Mouse (Mus musculus): Measurements from ENCODE around the gene 2410131K14Rik. TPM values are rescaled to one million over a fixed set of nuclear protein-coding genes. Genes with fewer than 3 reads are reported as not detected.

The 2410131K14Rik gene
- polyA plus RNA-seq, 1 experiment from 2014 or later = 5.7 TPM

DNA sequence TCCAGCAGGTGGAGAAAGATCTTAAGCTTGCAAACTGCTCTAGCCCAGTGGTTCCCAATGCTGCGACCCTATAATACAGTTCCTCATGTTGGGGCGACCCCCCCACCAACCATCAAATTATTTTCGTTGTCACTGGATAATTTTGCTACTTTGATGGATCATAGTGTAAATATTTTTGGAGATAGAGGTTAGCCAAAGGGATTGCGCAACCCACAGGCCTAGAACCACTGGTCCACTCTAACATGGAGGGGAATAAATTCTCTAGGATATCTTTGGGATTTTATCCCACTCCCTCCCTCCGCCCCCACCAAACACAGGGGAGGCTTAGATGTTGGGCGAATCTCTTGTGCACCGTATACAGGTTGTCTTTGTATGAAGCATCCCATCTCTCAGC lies 49.8 kb downstream of the 2410131K14Rik start:
- ATAC-seq (ENCODE audit: insufficient number of reproducible peaks, insufficient read depth, low FRiP score, low read depth) = no peak
- Histone ChIP-seq H3K36me3 (ENCODE audit: control insufficient read depth, insufficient read depth, low read length) (no peaks in the 10 kb centered on the region), H3K4me3 (ENCODE audit: control insufficient read depth in 1 of 2, insufficient read depth in 1 of 2, low read depth in 1 of 2, low read length in 2 of 2) (no peak overlapping the region), H3K4me1 (ENCODE audit: control insufficient read depth in 2 of 2, insufficient read depth in 2 of 2, low read length in 2 of 2) (peaks cover 18 to 28% of the 10 kb centered on the region in 2 experiments), H3K27ac (replicated peaks in 1 of 2; ENCODE audit: control insufficient read depth in 1 of 2, insufficient read depth in 1 of 2, low read depth in 2 of 2, low read length in 2 of 2) (peak overlapping the region; percentile 70 to 76; a peak in 3 of 4 replicates), H3K27me3 (ENCODE audit: control insufficient read depth, insufficient read depth, low read length) (no peaks in the 10 kb centered on the region), H3K9ac (ENCODE audit: low read length) (no peak overlapping the region), H3K4me2 (ENCODE audit: low read length) (peak overlapping the region; percentile 61; the same call in 1 of the 2 replicates), H3K9me3 (ENCODE audit: control insufficient read depth, low read length) (no peaks in the 10 kb centered on the region)
- WGBS = 85% methylated on average over 7 of the region's 7 CpGs

DNA sequence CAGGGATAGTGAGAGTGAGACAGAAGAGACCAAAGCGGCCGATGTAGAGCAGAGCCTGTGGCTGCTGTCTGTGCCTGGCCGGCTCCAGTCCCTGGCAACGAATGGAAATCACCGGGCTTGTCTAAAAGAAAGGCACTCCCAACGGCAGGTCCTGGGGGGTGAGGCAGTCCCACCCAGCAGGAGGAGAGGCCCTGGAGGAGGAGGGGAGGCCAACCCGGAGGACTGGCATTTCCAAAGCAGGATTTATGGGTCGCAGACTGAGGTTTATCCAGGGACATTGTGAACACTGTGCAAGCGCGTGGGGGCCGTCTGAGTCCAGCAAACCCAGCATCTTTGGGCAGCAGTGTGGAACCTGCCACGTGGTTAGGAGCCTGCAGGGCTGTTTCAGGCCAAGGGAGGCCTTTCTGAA lies 52.3 kb downstream of the 2410131K14Rik start:
- WGBS = 21% methylated on average over 12 of the region's 12 CpGs

GRCm38 (mm10) chr5:118299720-118300400 lies 54.8 kb downstream of the 2410131K14Rik start:
- Histone ChIP-seq H3K36me3 (ENCODE audit: control insufficient read depth, insufficient read depth, low read length) (no peaks in the 10 kb centered on the region), H3K9ac (ENCODE audit: low read length) (no peak overlapping the region), H3K27me3 (ENCODE audit: control insufficient read depth, insufficient read depth, low read length) (no peaks in the 10 kb centered on the region), H3K4me2 (ENCODE audit: low read length) (no peak overlapping the region), H3K4me3 (ENCODE audit: control insufficient read depth in 1 of 2, insufficient read depth in 1 of 2, low read depth in 1 of 2, low read length in 2 of 2) (no peak overlapping the region), H3K4me1 (ENCODE audit: control insufficient read depth in 2 of 2, insufficient read depth in 2 of 2, low read length in 2 of 2) (peaks cover 9 to 16% of the 10 kb centered on the region in 2 experiments), H3K9me3 (ENCODE audit: control insufficient read depth, low read length) (no peaks in the 10 kb centered on the region), H3K27ac (replicated peaks in 1 of 2; ENCODE audit: control insufficient read depth in 1 of 2, insufficient read depth in 1 of 2, low read depth in 2 of 2, low read length in 2 of 2) (no peak overlapping the region)
- no peak for ATAC-seq (ENCODE audit: insufficient number of reproducible peaks, insufficient read depth, low FRiP score, low read depth)
- 83% methylated on average over 11 of the region's 11 CpGs for WGBS

More for the DNA sequence above, 52.3 kb downstream of the 2410131K14Rik start:
- peak overlapping the region; percentile 30 for H3K4me2 ChIP-seq (ENCODE audit: low read length)
- H3K27me3 ChIP-seq (ENCODE audit: control insufficient read depth, insufficient read depth, low read length) = no peaks in the 10 kb centered on the region
- no peaks in the 10 kb centered on the region for H3K9me3 ChIP-seq (ENCODE audit: control insufficient read depth, low read length)
- H3K36me3 ChIP-seq (ENCODE audit: control insufficient read depth, insufficient read depth, low read length) = no peaks in the 10 kb centered on the region
- H3K4me3 ChIP-seq (ENCODE audit: control insufficient read depth in 1 of 2, insufficient read depth in 1 of 2, low read depth in 1 of 2, low read length in 2 of 2) = no peak overlapping the region
- H3K9ac ChIP-seq (ENCODE audit: low read length) = no peak overlapping the region
- no peak overlapping the region for H3K27ac ChIP-seq (replicated peaks in 1 of 2; ENCODE audit: control insufficient read depth in 1 of 2, insufficient read depth in 1 of 2, low read depth in 2 of 2, low read length in 2 of 2)
- ATAC-seq (ENCODE audit: insufficient number of reproducible peaks, insufficient read depth, low FRiP score, low read depth) = no peak
- peaks cover 18 to 28% of the 10 kb centered on the region in 2 experiments for H3K4me1 ChIP-seq (ENCODE audit: control insufficient read depth in 2 of 2, insufficient read depth in 2 of 2, low read length in 2 of 2)

DNA sequence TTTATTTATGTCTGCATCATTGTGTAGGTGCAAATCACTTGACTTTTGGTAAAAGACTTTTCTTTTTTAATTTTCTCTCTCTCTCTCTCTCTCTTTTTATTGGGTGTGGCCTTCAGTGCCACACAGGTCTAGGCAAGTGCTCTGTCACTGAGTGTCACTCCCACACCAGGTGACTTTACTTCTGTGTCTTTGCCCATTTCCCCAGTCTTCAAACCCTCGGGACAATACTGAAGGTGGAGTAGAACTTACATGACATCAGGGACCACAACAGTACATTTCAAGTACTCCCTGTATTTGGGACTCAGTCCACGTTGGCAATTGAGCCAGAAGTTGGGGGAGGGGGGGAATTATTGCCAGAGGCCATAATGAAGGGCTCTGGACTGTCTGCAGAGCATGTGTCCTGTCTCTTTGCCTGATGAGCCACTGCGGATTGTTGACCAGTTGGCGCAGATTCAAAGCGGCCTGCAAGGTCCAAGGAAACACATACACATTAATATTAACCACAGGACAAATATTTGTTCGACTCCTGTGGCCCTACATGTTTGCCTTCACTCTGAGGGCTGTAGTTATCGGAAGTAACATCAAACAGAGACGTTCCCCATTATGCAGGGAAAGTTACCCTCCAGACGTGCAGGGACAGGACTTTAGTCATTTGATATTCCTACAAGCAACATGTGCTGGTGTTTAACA lies 57.6 kb downstream of the 2410131K14Rik start:
- H3K4me2 ChIP-seq (ENCODE audit: low read length) = no peak overlapping the region
- no peaks in the 10 kb centered on the region for H3K36me3 ChIP-seq (ENCODE audit: control insufficient read depth, insufficient read depth, low read length)
- WGBS = 73% methylated on average over 9 of the region's 9 CpGs
- ATAC-seq (ENCODE audit: insufficient number of reproducible peaks, insufficient read depth, low FRiP score, low read depth) = no peak
- no peak overlapping the region for H3K9ac ChIP-seq (ENCODE audit: low read length)
- peaks cover 2% of the 10 kb centered on the region in 2 experiments; a peak in 3 of 4 replicates for H3K4me1 ChIP-seq (ENCODE audit: control insufficient read depth in 2 of 2, insufficient read depth in 2 of 2, low read length in 2 of 2)
- H3K4me3 ChIP-seq (ENCODE audit: control insufficient read depth in 1 of 2, insufficient read depth in 1 of 2, low read depth in 1 of 2, low read length in 2 of 2) = no peak overlapping the region
- H3K27me3 ChIP-seq (ENCODE audit: control insufficient read depth, insufficient read depth, low read length) = no peaks in the 10 kb centered on the region
- H3K9me3 ChIP-seq (ENCODE audit: control insufficient read depth, low read length) = no peaks in the 10 kb centered on the region
- H3K27ac ChIP-seq (replicated peaks in 1 of 2; ENCODE audit: control insufficient read depth in 1 of 2, insufficient read depth in 1 of 2, low read depth in 2 of 2, low read length in 2 of 2) = no peak overlapping the region

DNA sequence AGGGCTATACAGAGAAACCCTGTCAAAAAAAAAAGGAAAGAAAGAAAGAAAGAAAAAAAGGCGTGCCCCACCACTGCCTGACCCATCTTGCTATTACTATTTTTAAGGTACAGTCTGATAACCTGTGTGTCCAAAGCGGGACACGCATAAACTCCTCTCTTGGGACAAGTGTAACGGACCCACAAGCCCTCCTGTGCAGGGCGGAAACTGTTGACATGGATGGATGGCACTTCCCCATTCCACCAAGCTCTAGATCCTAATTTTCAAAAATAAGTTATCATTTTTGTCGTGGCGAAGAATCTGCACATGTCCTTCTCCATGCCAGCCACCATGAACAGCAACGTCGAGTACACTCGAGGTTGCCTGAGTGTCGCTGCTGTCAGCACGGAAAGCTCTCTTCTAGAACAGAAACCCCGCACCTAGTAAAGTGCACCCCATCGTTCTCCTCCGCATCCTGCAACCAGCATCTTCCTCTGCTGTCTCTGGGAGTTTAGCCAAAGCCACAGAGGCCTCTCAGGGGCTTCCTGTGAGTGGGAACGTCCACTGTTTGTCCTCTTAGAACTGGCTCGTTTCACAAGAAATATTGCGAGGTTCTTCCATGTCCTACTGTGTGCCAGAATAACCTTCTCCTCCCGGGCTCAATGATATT lies 60.1 kb downstream of the 2410131K14Rik start:
- WGBS = 79% methylated on average over 19 of the region's 19 CpGs
- H3K9ac ChIP-seq (ENCODE audit: low read length) = no peak overlapping the region
- no peaks in the 10 kb centered on the region for H3K9me3 ChIP-seq (ENCODE audit: control insufficient read depth, low read length)
- no peak overlapping the region for H3K27ac ChIP-seq (replicated peaks in 1 of 2; ENCODE audit: control insufficient read depth in 1 of 2, insufficient read depth in 1 of 2, low read depth in 2 of 2, low read length in 2 of 2)
- no peak overlapping the region for H3K4me3 ChIP-seq (ENCODE audit: control insufficient read depth in 1 of 2, insufficient read depth in 1 of 2, low read depth in 1 of 2, low read length in 2 of 2)
- ATAC-seq (ENCODE audit: insufficient number of reproducible peaks, insufficient read depth, low FRiP score, low read depth) = no peak
- H3K4me1 ChIP-seq (ENCODE audit: control insufficient read depth in 2 of 2, insufficient read depth in 2 of 2, low read length in 2 of 2) = 0 out of 4 replicates have a peak, but pooled peaks cover 0 to 2% of the 10 kb centered on the region in 2 experiments
- H3K27me3 ChIP-seq (ENCODE audit: control insufficient read depth, insufficient read depth, low read length) = no peaks in the 10 kb centered on the region
- H3K4me2 ChIP-seq (ENCODE audit: low read length) = no peak overlapping the region
- H3K36me3 ChIP-seq (ENCODE audit: control insufficient read depth, insufficient read depth, low read length) = no peaks in the 10 kb centered on the region

GRCm38 (mm10) chr5:118310389-118310788 lies 65.4 kb downstream of the 2410131K14Rik start:
- no peak overlapping the region for H3K4me3 ChIP-seq (ENCODE audit: control insufficient read depth in 1 of 2, insufficient read depth in 1 of 2, low read depth in 1 of 2, low read length in 2 of 2)
- H3K9me3 ChIP-seq (ENCODE audit: control insufficient read depth, low read length) = no peaks in the 10 kb centered on the region
- ATAC-seq (ENCODE audit: insufficient number of reproducible peaks, insufficient read depth, low FRiP score, low read depth) = no peak
- no peak overlapping the region for H3K27ac ChIP-seq (replicated peaks in 1 of 2; ENCODE audit: control insufficient read depth in 1 of 2, insufficient read depth in 1 of 2, low read depth in 2 of 2, low read length in 2 of 2)
- peaks cover 0 to 4% of the 10 kb centered on the region in 2 experiments; a peak in 1 of 4 replicates for H3K4me1 ChIP-seq (ENCODE audit: control insufficient read depth in 2 of 2, insufficient read depth in 2 of 2, low read length in 2 of 2)
- no peaks in the 10 kb centered on the region for H3K36me3 ChIP-seq (ENCODE audit: control insufficient read depth, insufficient read depth, low read length)
- WGBS = 53% methylated on average over 6 of the region's 6 CpGs
- H3K27me3 ChIP-seq (ENCODE audit: control insufficient read depth, insufficient read depth, low read length) = no peaks in the 10 kb centered on the region
- H3K9ac ChIP-seq (ENCODE audit: low read length) = no peak overlapping the region
- H3K4me2 ChIP-seq (ENCODE audit: low read length) = no peak overlapping the region

GRCm38 (mm10) chr5:118311251-118311650 lies 66.2 kb downstream of the 2410131K14Rik start:
- WGBS = 49% methylated on average over 10 of the region's 10 CpGs

More at GRCm38 (mm10) chr5:118311251-118311650, 66.2 kb downstream of the 2410131K14Rik start:
- Histone ChIP-seq H3K36me3 (ENCODE audit: control insufficient read depth, insufficient read depth, low read length) (no peaks in the 10 kb centered on the region), H3K27ac (replicated peaks in 1 of 2; ENCODE audit: control insufficient read depth in 1 of 2, insufficient read depth in 1 of 2, low read depth in 2 of 2, low read length in 2 of 2) (no peak overlapping the region), H3K4me2 (ENCODE audit: low read length) (no peak overlapping the region), H3K4me3 (ENCODE audit: control insufficient read depth in 1 of 2, insufficient read depth in 1 of 2, low read depth in 1 of 2, low read length in 2 of 2) (no peak overlapping the region), H3K4me1 (ENCODE audit: control insufficient read depth in 2 of 2, insufficient read depth in 2 of 2, low read length in 2 of 2) (peaks cover 1 to 4% of the 10 kb centered on the region in 2 experiments; a peak in 2 of 4 replicates), H3K9me3 (ENCODE audit: control insufficient read depth, low read length) (no peaks in the 10 kb centered on the region), H3K9ac (ENCODE audit: low read length) (no peak overlapping the region), H3K27me3 (ENCODE audit: control insufficient read depth, insufficient read depth, low read length) (no peaks in the 10 kb centered on the region)
- ATAC-seq (ENCODE audit: insufficient number of reproducible peaks, insufficient read depth, low FRiP score, low read depth) = no peak
